Mouse (Mus musculus) T-cell, adult 2 months (primary cell): ENCODE data around the gene Olfr1555-ps1.
"Not testable (repeated sequence)": the region's sequence is repeated elsewhere in the genome, so short reads cannot be mapped to it uniquely, and the experiment has no call there.

ENCODE experiments used
- DNase-seq: peaks from one replicate; pipeline ENCODE4 v3.0.0; 2022; ENCODE audit warnings: low spot score

The Olfr1555-ps1 gene

GRCm38 (mm10) chr19:12170062-12170599, at the start of gene Olfr1555-ps1:
Gene Olfr1555-ps1, minus strand, starts transcription at chr19:12170112.
- not testable (repeated sequence) for DNase-seq

- no peak for DNase-seq
Measured at GRCm38 (mm10) chr19:12200334-12200733, 30.4 kb upstream of the Olfr1555-ps1 start, which contains the start of gene Olfr1431. Gene Olfr1431, plus strand, starts transcription at chr19:12200634.

GRCm38 (mm10) chr19:12199076-12199475, 29.2 kb upstream of the Olfr1555-ps1 start:
- DNase-seq = not testable (repeated sequence)

- not testable (repeated sequence) for DNase-seq
Measured at GRCm38 (mm10) chr19:12175431-12175830, 5.5 kb upstream of the Olfr1555-ps1 start.

DNA sequence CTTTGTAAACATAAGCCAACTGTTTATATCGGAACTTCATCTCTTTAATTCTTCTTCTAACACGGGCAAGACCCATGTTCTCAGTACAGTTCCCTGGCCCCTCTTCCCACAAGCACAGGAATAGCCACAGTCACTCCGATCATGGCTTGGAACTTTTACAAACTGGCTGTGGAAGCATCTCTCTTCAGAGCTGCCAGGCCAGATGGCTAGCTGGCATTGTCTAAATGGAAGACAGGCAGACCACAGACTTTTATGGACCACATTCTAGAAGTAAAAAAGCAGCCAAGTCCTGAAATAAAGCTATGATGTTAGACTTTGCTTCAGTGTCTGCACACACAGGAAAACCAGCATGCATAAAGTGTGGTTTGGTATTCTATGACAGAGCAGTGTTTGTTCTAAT, 24.5 kb downstream of the Olfr1555-ps1 start:
- no peak for DNase-seq

GRCm38 (mm10) chr19:12143356-12143755, 26.6 kb downstream of the Olfr1555-ps1 start:
- no peak for DNase-seq

GRCm38 (mm10) chr19:12134289-12134688, 35.6 kb downstream of the Olfr1555-ps1 start:
- DNase-seq = no peak

- DNase-seq = no peak
Measured at GRCm38 (mm10) chr19:12123103-12123502, 46.8 kb downstream of the Olfr1555-ps1 start, which contains the start of gene Olfr76. Gene Olfr76, minus strand, starts transcription at chr19:12123203.

DNA sequence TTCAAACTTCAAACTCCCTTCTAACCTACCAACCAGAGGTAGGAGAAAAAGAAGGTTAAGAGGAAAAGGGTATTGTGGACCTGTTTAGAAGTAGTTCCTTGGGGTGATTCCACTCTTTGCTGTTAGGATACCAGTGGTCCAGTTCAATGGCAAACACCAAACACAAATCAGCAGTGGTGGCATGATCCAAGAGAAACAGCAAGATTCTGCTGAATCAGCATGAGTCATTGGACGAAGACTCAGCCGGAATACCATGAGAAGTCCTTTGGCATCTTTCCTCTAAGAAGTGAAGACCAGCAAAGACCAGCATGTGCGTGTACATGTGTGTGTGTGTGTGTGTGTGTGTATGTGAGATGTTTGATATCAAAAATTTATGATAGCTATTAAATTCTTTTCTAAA, 53.4 kb downstream of the Olfr1555-ps1 start:
- no peak for DNase-seq

- no peak for DNase-seq
Measured at GRCm38 (mm10) chr19:12115797-12116196, 54.1 kb downstream of the Olfr1555-ps1 start, which contains the start of gene Olfr1428. Gene Olfr1428, minus strand, starts transcription at chr19:12115897.
